ENCODE assay signal across 8 mouse cellular contexts in genomic region chr19:8941515-8942217, GRCm38 (mm10). TPM values are rescaled to one million over a fixed set of nuclear protein-coding genes. Genes with fewer than 3 reads are reported as not detected.
DNase-seq lines count a peak whose midpoint lies in the region; ATAC-seq lines count a peak whose summit lies in the region.

Gene Mta2 (plus strand): TSS chr19:8941875.

- DNase-seq in CD4-positive, CD25-positive, alpha-beta regulatory T cell, adult 2 months (ENCODE audit: low read depth, low spot score): peak; percentile 97
- peak; percentile 57 for DNase-seq in fat pad, adult 2 months (ENCODE audit: extremely low read depth, low read depth, low spot score)
- DNase-seq in kidney, postnatal 10 days: peak; percentile 99
- peak; percentile 95 to 96 for DNase-seq in natural killer cell, adult 2 months (ENCODE audit: low spot score in 2 of 2)

- 0 out of 2 replicates have a peak, but pooled peaks cover 2% of the 10 kb centered on the region for H3K4me1 ChIP-seq in brown adipose tissue, adult 24 weeks (ENCODE audit: control insufficient read depth, insufficient read depth, insufficient read length, low read length)
- peaks cover 39% of the 10 kb centered on the region for H3K4me1 ChIP-seq in heart, embryonic 13.5 days
- H3K4me1 ChIP-seq in liver, embryonic 12.5 days: peaks cover 53% of the 10 kb centered on the region
- peaks cover 30% of the 10 kb centered on the region for H3K4me1 ChIP-seq in stomach, embryonic 15.5 days

- H3K27ac ChIP-seq in brown adipose tissue, adult 24 weeks (replicated peaks; ENCODE audit: low read depth, low read length): peak within 1 kb of the TSS; percentile 89
- peak within 1 kb of the TSS; percentile 98 for H3K27ac ChIP-seq in heart, embryonic 13.5 days (replicated peaks)
- H3K27ac ChIP-seq in liver, embryonic 12.5 days: peak within 1 kb of the TSS; percentile 97
- peak within 1 kb of the TSS; percentile 98 for H3K27ac ChIP-seq in stomach, embryonic 15.5 days

- under 1% methylated on average over 64 of the region's 64 CpGs for WGBS in heart, embryonic 13.5 days
- under 1% methylated on average over 64 of the region's 64 CpGs for WGBS in liver, embryonic 12.5 days (ENCODE audit: insufficient replicate concordance)
- WGBS in stomach, embryonic 15.5 days: under 1% methylated on average over 64 of the region's 64 CpGs

- H3K4me3 ChIP-seq in brown adipose tissue, adult 24 weeks (ENCODE audit: insufficient read depth, low read depth, low read length): peak within 1 kb of the TSS; percentile 86
- peak within 1 kb of the TSS; percentile 92 for H3K4me3 ChIP-seq in heart, embryonic 13.5 days
- H3K4me3 ChIP-seq in liver, embryonic 12.5 days: peak within 1 kb of the TSS; percentile 97
- peak within 1 kb of the TSS; percentile 96 for H3K4me3 ChIP-seq in stomach, embryonic 15.5 days (replicated peaks)

- ATAC-seq in heart, embryonic 13.5 days (ENCODE audit: extremely low read depth, insufficient number of reproducible peaks, low FRiP score, low TSS enrichment): peak; percentile 78
- peak; percentile 89 for ATAC-seq in liver, embryonic 12.5 days
- ATAC-seq in stomach, embryonic 15.5 days (ENCODE audit: insufficient read depth, low FRiP score, low read depth): peak; percentile 95

- peak within 1 kb of the TSS; percentile 98 for H3K9ac ChIP-seq in heart, embryonic 13.5 days
- H3K9ac ChIP-seq in liver, embryonic 12.5 days: peak within 1 kb of the TSS; percentile 99
- H3K9ac ChIP-seq in stomach, embryonic 15.5 days: peak within 1 kb of the TSS; percentile 99

- no peaks in the 10 kb centered on the region for H3K27me3 ChIP-seq in heart, embryonic 13.5 days (replicated peaks)
- H3K27me3 ChIP-seq in liver, embryonic 12.5 days (replicated peaks): no peaks in the 10 kb centered on the region
- no peaks in the 10 kb centered on the region for H3K27me3 ChIP-seq in stomach, embryonic 15.5 days (replicated peaks)

- peaks cover 58% of the 10 kb centered on the region for H3K36me3 ChIP-seq in heart, embryonic 13.5 days
- peaks cover 69% of the 10 kb centered on the region for H3K36me3 ChIP-seq in liver, embryonic 12.5 days
- H3K36me3 ChIP-seq in stomach, embryonic 15.5 days: peaks cover 31% of the 10 kb centered on the region

- no peaks in the 10 kb centered on the region for H3K9me3 ChIP-seq in heart, embryonic 13.5 days
- no peaks in the 10 kb centered on the region for H3K9me3 ChIP-seq in liver, embryonic 12.5 days (replicated peaks)
- H3K9me3 ChIP-seq in stomach, embryonic 15.5 days: no peaks in the 10 kb centered on the region

- peak within 1 kb of the TSS; percentile 82 for H3K4me2 ChIP-seq in heart, embryonic 13.5 days
- H3K4me2 ChIP-seq in liver, embryonic 12.5 days: peak within 1 kb of the TSS; percentile 69
- peak within 1 kb of the TSS; percentile 67 for H3K4me2 ChIP-seq in stomach, embryonic 15.5 days

RNA-seq across cellular contexts. Expression of gene Mta2, which starts in this region (rescaled TPM):
- polyA plus RNA-seq in brown adipose tissue, adult 24 weeks (2012; ENCODE audit: insufficient read depth, insufficient read length, missing spikeins): 28.2 and 30.6 TPM in 2 replicates
- 83.6 and 88.0 TPM in 2 replicates for polyA plus RNA-seq in heart, embryonic 13.5 days (2015; fragmentation: Nextera tagmentation; extraction: Ambion mirVana)
- 138 and 140 TPM in 2 replicates for polyA plus RNA-seq in liver, embryonic 12.5 days (2016; fragmentation: Nextera tagmentation; extraction: Ambion mirVana)
- polyA plus RNA-seq in stomach, embryonic 15.5 days (2015; fragmentation: Nextera tagmentation; extraction: Ambion mirVana): 132 and 142 TPM in 2 replicates

Comparison
In these comparisons a context has a peak if more than half of its experiments do, and no peak if none do; other contexts are left out.
1. Peak in every context shown above with its lines: DNase-seq, ATAC-seq, H3K4me3 ChIP-seq and H3K27ac ChIP-seq.